Mouse (Mus musculus) small intestine, adult 2 months (tissue): Measurements from ENCODE around the gene Rtn2.

ENCODE experiments used
- CTCF ChIP-seq: fragments of 200-500 bp; IDR thresholded peaks from 2 replicates; pipeline ENCODE4 v1.5.1; 2012; ENCODE audit warnings: low read depth, mild to moderate bottlenecking, control low read depth, inconsistent platforms, low read length, moderate library complexity, mixed read lengths; ENCODE audit not compliant: insufficient replicate concordance, insufficient read length; ENCODE audit errors: extremely low read depth
- POLR2A ChIP-seq: fragments of 200-500 bp; IDR thresholded peaks from 2 replicates; pipeline ENCODE4 v1.6.1; 2012; ENCODE audit warnings: low read depth, mild to moderate bottlenecking, control low read depth, inconsistent platforms, low read length, moderate library complexity

DNA sequence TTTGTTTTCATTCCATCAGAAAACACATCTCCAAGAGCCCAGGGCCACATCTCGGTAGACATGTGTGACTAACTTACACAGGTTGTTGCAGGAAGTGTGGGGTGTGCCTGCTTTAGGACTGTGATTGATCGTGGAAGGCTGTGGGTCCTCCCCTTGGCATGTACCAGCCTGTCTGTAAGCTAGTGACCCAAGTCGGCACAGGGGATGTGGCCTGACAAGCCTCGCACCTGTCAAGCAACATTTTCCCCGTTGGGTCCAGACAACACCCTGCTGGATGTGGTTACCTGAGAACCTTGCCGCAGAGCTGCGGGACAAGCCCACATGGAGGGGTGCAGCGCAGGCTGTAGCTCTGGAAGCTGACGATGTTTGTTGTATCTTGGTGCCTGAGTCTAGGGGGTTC, 40.1 kb downstream of the Rtn2 start:
- TF ChIP-seq CTCF (no peak), POLR2A (no peak)
